Mouse (Mus musculus): ENCODE data around the gene Nrd1. TPM values are rescaled to one million over a fixed set of nuclear protein-coding genes. Genes with fewer than 3 reads are reported as not detected.

The Nrd1 gene
- polyA plus RNA-seq, 1 experiment from 2014 or later: 112 TPM

- Histone ChIP-seq H3K9ac (no peak overlapping the region), H3K4me2 (no peak overlapping the region), H3K27me3 (no peaks in the 10 kb centered on the region), H3K9me3 (no peaks in the 10 kb centered on the region), H3K36me3 (replicated peaks) (peaks cover 80% of the 10 kb centered on the region), H3K27ac (no peak overlapping the region), H3K4me3 (replicated peaks) (no peak overlapping the region), H3K4me1 (no peaks in the 10 kb centered on the region)
- 93% methylated on average over 4 of the region's 4 CpGs for WGBS
- ATAC-seq (ENCODE audit: low FRiP score): no peak
These were observed 42.3 kb downstream of the Nrd1 start for GRCm38 (mm10) chr4:109042739-109043138.

- Histone ChIP-seq H3K36me3 (replicated peaks) (peaks cover 86% of the 10 kb centered on the region), H3K4me3 (replicated peaks) (no peak overlapping the region), H3K9me3 (no peaks in the 10 kb centered on the region), H3K4me2 (no peak overlapping the region), H3K27me3 (no peaks in the 10 kb centered on the region), H3K4me1 (no peaks in the 10 kb centered on the region), H3K9ac (no peak overlapping the region), H3K27ac (no peak overlapping the region)
- ATAC-seq (ENCODE audit: low FRiP score): no peak
- 90% methylated on average over 5 of the region's 5 CpGs for WGBS
These were observed 42.8 kb downstream of the Nrd1 start for GRCm38 (mm10) chr4:109043294-109043693.

GRCm38 (mm10) chr4:109043756-109044155 is 43.3 kb downstream of the Nrd1 start:
- Histone ChIP-seq H3K4me3 (replicated peaks) (no peak overlapping the region), H3K36me3 (replicated peaks) (peaks cover 83% of the 10 kb centered on the region), H3K27me3 (no peaks in the 10 kb centered on the region), H3K9ac (no peak overlapping the region), H3K27ac (no peak overlapping the region), H3K9me3 (no peaks in the 10 kb centered on the region), H3K4me2 (no peak overlapping the region), H3K4me1 (no peaks in the 10 kb centered on the region)
- WGBS: 87% methylated on average over 5 of the region's 5 CpGs
- no peak for ATAC-seq (ENCODE audit: low FRiP score)

- Histone ChIP-seq H3K4me1 (0 out of 2 replicates have a peak, but pooled peaks cover 4% of the 10 kb centered on the region), H3K4me3 (replicated peaks) (no peak overlapping the region), H3K27me3 (no peaks in the 10 kb centered on the region), H3K4me2 (no peak overlapping the region), H3K9me3 (no peaks in the 10 kb centered on the region), H3K9ac (no peak overlapping the region), H3K27ac (no peak overlapping the region), H3K36me3 (replicated peaks) (peaks cover 84% of the 10 kb centered on the region)
- WGBS: 82% methylated on average over 4 of the region's 4 CpGs
- no peak for ATAC-seq (ENCODE audit: low FRiP score)
These were observed 47.8 kb downstream of the Nrd1 start for GRCm38 (mm10) chr4:109048258-109048657.

- H3K27ac ChIP-seq: 0 out of 2 replicates have a peak overlapping the region, but pooled peaks have one; percentile 13
- no peak for ATAC-seq (ENCODE audit: low FRiP score)
These were observed 51.8 kb downstream of the Nrd1 start for GRCm38 (mm10) chr4:109052282-109052681.

GRCm38 (mm10) chr4:109054003-109054402 is 53.5 kb downstream of the Nrd1 start:
- no peak overlapping the region for H3K9ac ChIP-seq
- WGBS: 78% methylated on average over 9 of the region's 9 CpGs
- H3K4me1 ChIP-seq: 0 out of 2 replicates have a peak, but pooled peaks cover 4% of the 10 kb centered on the region
- H3K4me2 ChIP-seq: no peak overlapping the region
- H3K27ac ChIP-seq: no peak overlapping the region
- H3K4me3 ChIP-seq (replicated peaks): no peak overlapping the region
- H3K9me3 ChIP-seq: no peaks in the 10 kb centered on the region
- no peak for ATAC-seq (ENCODE audit: low FRiP score)
- H3K36me3 ChIP-seq (replicated peaks): peaks cover 89% of the 10 kb centered on the region
- no peaks in the 10 kb centered on the region for H3K27me3 ChIP-seq

More at GRCm38 (mm10) chr4:109052282-109052681, 51.8 kb downstream of the Nrd1 start:
- Histone ChIP-seq H3K9ac (no peak overlapping the region), H3K9me3 (no peaks in the 10 kb centered on the region), H3K4me2 (no peak overlapping the region), H3K4me3 (replicated peaks) (no peak overlapping the region), H3K4me1 (0 out of 2 replicates have a peak, but pooled peaks cover 4% of the 10 kb centered on the region), H3K27me3 (no peaks in the 10 kb centered on the region), H3K36me3 (replicated peaks) (peaks cover 85% of the 10 kb centered on the region)
- 67% methylated on average over 1 of the region's 1 CpGs for WGBS

- no peak overlapping the region for H3K4me2 ChIP-seq
- 0 out of 2 replicates have a peak, but pooled peaks cover 4% of the 10 kb centered on the region for H3K4me1 ChIP-seq
- H3K9ac ChIP-seq: no peak overlapping the region
- 86% methylated on average over 7 of the region's 7 CpGs for WGBS
- ATAC-seq (ENCODE audit: low FRiP score): no peak
- H3K27ac ChIP-seq: no peak overlapping the region
- H3K4me3 ChIP-seq (replicated peaks): no peak overlapping the region
- H3K9me3 ChIP-seq: no peaks in the 10 kb centered on the region
- peaks cover 89% of the 10 kb centered on the region for H3K36me3 ChIP-seq (replicated peaks)
- H3K27me3 ChIP-seq: no peaks in the 10 kb centered on the region
These were observed 55.9 kb downstream of the Nrd1 start for GRCm38 (mm10) chr4:109056351-109056750.

GRCm38 (mm10) chr4:109057640-109058039 is 57.2 kb downstream of the Nrd1 start:
- Histone ChIP-seq H3K27me3 (no peaks in the 10 kb centered on the region), H3K4me3 (replicated peaks) (no peak overlapping the region), H3K36me3 (replicated peaks) (peaks cover 89% of the 10 kb centered on the region), H3K4me1 (no peaks in the 10 kb centered on the region), H3K4me2 (no peak overlapping the region), H3K9me3 (no peaks in the 10 kb centered on the region), H3K27ac (no peak overlapping the region), H3K9ac (no peak overlapping the region)
- ATAC-seq (ENCODE audit: low FRiP score): no peak
- WGBS: 92% methylated on average over 8 of the region's 8 CpGs

GRCm38 (mm10) chr4:109059255-109059821 is 58.9 kb downstream of the Nrd1 start:
- Histone ChIP-seq H3K36me3 (replicated peaks) (peaks cover 96% of the 10 kb centered on the region), H3K27me3 (no peaks in the 10 kb centered on the region)
- 95% methylated on average over 4 of the region's 4 CpGs for WGBS

GRCm38 (mm10) chr4:109064941-109065340 is 64.5 kb downstream of the Nrd1 start:
- 85% methylated on average over 6 of the region's 6 CpGs for WGBS
- no peak for ATAC-seq (ENCODE audit: low FRiP score)
- no peaks in the 10 kb centered on the region for H3K27me3 ChIP-seq
- H3K4me3 ChIP-seq (replicated peaks): no peak overlapping the region
- no peak overlapping the region for H3K27ac ChIP-seq
- H3K36me3 ChIP-seq (replicated peaks): peaks cover 78% of the 10 kb centered on the region
- H3K4me2 ChIP-seq: no peak overlapping the region
- no peaks in the 10 kb centered on the region for H3K4me1 ChIP-seq
- no peak overlapping the region for H3K9ac ChIP-seq
- H3K9me3 ChIP-seq: no peaks in the 10 kb centered on the region

More at GRCm38 (mm10) chr4:109059255-109059821, 58.9 kb downstream of the Nrd1 start:
- no peak overlapping the region for H3K9ac ChIP-seq
- no peaks in the 10 kb centered on the region for H3K9me3 ChIP-seq
- no peak overlapping the region for H3K4me2 ChIP-seq
- no peaks in the 10 kb centered on the region for H3K4me1 ChIP-seq
- no peak overlapping the region for H3K4me3 ChIP-seq (replicated peaks)
- no peak overlapping the region for H3K27ac ChIP-seq
- ATAC-seq (ENCODE audit: low FRiP score): no peak

GRCm38 (mm10) chr4:109065714-109066113 is 65.3 kb downstream of the Nrd1 start:
- Histone ChIP-seq H3K9ac (no peak overlapping the region), H3K4me3 (replicated peaks) (no peak overlapping the region), H3K9me3 (no peaks in the 10 kb centered on the region), H3K27me3 (no peaks in the 10 kb centered on the region), H3K36me3 (replicated peaks) (peaks cover 75% of the 10 kb centered on the region), H3K27ac (no peak overlapping the region), H3K4me1 (no peaks in the 10 kb centered on the region), H3K4me2 (no peak overlapping the region)
- no peak for ATAC-seq (ENCODE audit: low FRiP score)
- WGBS: 94% methylated on average over 5 of the region's 5 CpGs

GRCm38 (mm10) chr4:109072891-109073290 is 72.4 kb downstream of the Nrd1 start:
- Histone ChIP-seq H3K27me3 (no peaks in the 10 kb centered on the region), H3K4me1 (no peaks in the 10 kb centered on the region), H3K4me3 (replicated peaks) (no peak overlapping the region), H3K9me3 (no peaks in the 10 kb centered on the region), H3K4me2 (no peak overlapping the region), H3K9ac (no peak overlapping the region), H3K36me3 (replicated peaks) (peaks cover 20% of the 10 kb centered on the region), H3K27ac (no peak overlapping the region; the same call in 1 of the 2 replicates)
- WGBS: 93% methylated on average over 6 of the region's 6 CpGs
- no peak for ATAC-seq (ENCODE audit: low FRiP score)

GRCm38 (mm10) chr4:109073296-109073695 is 72.8 kb downstream of the Nrd1 start:
- Histone ChIP-seq H3K36me3 (replicated peaks) (peaks cover 19% of the 10 kb centered on the region), H3K27me3 (no peaks in the 10 kb centered on the region), H3K27ac (no peak overlapping the region), H3K9me3 (no peaks in the 10 kb centered on the region), H3K9ac (no peak overlapping the region), H3K4me3 (replicated peaks) (no peak overlapping the region), H3K4me1 (no peaks in the 10 kb centered on the region), H3K4me2 (no peak overlapping the region)
- 87% methylated on average over 3 of the region's 3 CpGs for WGBS
- no peak for ATAC-seq (ENCODE audit: low FRiP score)
